Mouse (Mus musculus): ENCODE results near the gene Slc7a4.

GRCm38 (mm10) chr16:17611383-17611782 is 28.4 kb upstream of the Slc7a4 start:
- TF ChIP-seq GATA1 (IDR thresholded peaks at IDR 0.05; ENCODE audit: borderline replicate concordance, low read length) (no peak), CTCF (IDR thresholded peaks at IDR 0.05; ENCODE audit: low read depth, low read length) (no peak), GATA2 (IDR thresholded peaks at IDR 0.05; ENCODE audit: borderline replicate concordance, low read depth, low read length) (no peak), TAL1 (conservative IDR thresholded peaks at IDR 0.05; ENCODE audit: low read depth, low read length) (no peak), POLR2AphosphoS5 (IDR thresholded peaks at IDR 0.05; ENCODE audit: insufficient replicate concordance, low read depth, low read length) (no peak)
